Mouse (Mus musculus) right cerebral cortex, postnatal 36 days (tissue): Measurements from ENCODE around the gene Dab1.

Experiments used
- DNase-seq, 2 experiments: peaks; one replicate each; pipeline ENCODE4 v3.0.0; 2022; ENCODE audit warnings: low spot score in 2 of 2, mixed read lengths in 1 of 2

The Dab1 gene

DNA sequence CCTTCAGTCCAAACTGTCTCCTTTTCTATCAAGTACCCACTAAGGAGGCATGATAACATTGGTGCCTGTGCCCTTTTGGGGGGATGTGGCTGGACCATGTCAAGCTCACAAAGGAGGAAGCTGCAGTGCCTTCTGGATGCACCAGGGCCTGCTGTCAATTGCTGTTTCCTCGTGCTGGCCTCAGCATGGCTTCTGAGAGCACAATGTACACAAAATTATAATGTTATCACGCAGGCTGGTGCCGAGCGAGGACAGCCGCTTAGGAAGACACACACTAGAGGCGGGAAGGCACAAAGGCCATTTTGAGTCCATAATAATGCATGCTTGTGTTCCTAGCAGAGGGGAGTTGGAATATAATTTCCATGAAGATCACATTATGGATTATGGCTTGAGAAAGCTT lies 81.2 kb downstream of the Dab1 start:
- no peak for DNase-seq

DNA sequence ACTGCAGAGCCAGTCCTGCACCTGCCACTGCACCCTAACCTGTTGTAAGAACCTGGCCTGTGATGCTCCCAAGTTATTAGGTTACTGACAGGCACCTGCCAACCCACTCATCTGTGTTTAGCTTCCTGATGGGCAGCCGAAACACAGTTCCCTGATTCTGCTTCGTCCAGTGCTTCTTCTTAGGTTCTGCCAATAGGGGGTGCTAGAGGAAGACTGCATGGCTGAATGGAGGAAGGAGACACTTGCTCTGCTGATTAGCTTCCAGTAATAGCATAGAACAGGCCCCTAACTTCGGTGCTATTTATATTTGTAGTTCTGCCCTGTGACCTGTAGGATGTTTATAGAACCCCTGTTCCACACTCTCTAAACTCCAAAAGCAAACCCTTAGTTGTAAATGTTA lies 83.0 kb downstream of the Dab1 start:
- DNase-seq: no peak

DNA sequence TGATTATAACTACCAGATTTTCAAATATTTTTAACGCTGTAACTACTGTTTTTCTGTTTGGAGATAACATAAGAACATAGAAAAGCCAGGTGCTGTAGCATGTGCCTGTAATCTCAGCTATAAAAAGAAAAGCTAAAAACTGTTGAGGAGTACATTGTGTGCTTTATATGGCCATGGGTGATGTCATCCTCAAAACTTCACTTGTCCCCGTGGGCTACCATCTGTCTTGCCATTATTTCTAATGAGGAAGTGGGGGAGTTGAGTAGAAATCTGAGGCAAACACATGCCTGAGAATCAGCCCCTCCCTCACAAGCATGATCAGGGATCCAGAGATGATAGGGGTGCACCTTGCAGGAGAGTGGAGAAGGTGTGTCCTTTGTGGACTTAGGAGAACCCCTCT lies 85.3 kb downstream of the Dab1 start:
- no peak for DNase-seq

DNA sequence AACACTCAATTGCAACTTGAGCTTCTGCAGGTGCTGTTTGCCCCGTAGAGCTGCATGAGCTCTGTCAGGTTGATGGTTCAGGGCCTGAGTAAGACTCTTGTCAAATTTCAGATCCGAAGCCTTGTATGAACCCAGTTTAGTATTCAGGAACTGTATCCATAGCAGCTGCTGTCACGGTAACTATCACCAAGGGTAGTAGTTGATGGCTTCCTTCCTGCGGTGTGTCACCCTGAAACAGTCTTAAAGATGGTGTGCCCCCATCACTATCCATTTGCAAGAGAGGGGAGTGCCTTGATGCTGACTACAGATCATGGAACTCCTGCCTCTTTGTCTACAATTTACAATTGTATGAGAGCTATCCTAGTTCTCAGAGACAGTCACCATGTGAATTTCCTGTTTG lies 87.3 kb downstream of the Dab1 start:
- DNase-seq: no peak

DNA sequence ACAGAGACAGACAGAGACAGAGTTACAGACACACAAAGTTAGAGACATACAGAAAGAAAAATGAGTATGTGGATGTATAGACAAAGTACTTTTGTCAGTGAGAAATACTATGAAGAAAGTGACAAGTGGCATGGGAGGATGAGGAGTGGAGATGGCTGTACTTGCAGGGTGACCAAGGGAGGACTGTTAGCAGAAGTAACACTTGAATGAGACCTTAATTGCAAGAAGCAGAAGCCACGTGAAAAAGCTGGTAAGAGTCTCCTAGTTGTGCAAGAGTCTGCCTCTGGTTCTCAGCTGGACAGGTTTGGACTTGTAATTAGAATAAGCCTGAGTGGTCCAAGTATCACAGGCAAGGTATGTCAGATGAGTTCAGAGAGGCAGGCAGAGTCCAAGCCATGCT lies 88.0 kb downstream of the Dab1 start:
- no peak for DNase-seq

DNA sequence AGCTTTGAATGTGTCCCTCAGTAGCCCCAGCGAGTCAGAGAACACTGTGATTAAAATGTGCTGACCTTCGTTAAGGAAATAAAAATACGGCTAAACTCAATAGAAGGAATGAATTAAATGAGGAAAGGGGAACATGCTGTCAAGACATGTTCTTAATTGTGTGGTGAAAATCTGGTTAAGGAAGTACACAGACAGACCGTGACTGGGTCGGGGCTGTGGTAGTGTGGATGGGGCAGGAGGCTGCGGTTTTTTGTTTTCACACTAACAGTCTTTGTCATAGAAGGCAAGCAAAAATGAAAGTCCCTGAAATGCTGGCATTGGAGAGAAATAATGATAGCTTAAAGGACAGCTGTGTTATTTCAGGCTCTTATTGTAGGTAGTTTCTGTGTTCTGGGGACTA lies 92.2 kb downstream of the Dab1 start:
- no peak for DNase-seq

DNA sequence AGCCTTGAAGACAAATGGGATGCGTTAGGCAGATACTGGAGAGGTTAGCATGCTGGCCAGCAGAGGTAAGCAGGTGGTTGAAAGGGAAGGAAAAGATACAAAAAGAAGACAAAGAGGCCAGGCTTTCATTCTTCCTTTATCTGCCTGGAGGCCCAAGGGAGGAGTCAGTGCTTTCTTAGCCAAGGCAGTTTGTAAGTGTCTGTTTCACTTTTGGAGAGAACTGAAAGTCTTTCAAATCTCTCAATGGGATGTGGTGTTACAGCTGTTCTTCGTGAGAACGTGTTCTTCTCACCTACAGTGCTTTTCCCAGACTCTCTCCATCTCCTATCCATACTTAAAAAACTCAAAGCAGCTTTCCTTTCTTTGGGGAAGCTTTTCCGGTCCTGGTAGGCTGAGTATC lies 94.8 kb downstream of the Dab1 start:
- DNase-seq: no peak

DNA sequence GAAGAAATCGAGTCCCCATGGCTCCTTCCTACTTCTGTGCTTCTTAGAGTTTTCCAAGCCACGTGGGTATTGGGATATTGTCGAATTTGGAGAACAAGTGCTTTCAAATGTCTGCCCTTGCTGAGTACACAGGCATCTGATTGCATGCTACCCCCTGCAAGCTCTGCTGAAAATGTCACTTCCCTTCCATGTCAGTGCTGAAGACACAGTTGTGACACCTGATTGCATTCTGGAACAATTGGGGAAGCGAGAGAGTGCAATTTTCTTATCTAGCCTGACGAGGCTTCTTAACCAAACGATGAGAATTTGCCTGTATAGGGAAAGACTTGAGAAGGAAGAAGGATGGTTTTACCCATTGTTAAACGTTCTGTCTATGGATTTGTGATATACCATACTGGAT lies 95.8 kb downstream of the Dab1 start:
- no peak for DNase-seq

DNA sequence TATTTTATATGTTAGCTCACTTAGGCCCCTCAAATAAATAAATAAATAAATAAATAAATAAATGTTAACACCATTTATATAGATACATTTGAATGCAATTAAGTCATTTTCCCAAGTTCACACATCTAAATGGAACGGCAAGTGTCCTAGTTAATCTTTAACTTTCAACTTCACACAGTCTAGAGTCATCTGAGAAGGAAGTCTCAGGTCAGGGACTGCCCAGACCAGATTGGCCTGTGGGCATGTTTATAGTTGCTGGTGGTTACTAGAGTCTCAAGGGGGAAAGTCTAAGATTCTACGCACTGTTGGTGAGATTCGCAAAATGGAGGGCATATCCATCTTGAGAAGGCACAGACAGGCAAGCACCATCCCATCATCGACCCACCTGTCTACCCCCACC lies 96.4 kb downstream of the Dab1 start:
- DNase-seq: no peak

DNA sequence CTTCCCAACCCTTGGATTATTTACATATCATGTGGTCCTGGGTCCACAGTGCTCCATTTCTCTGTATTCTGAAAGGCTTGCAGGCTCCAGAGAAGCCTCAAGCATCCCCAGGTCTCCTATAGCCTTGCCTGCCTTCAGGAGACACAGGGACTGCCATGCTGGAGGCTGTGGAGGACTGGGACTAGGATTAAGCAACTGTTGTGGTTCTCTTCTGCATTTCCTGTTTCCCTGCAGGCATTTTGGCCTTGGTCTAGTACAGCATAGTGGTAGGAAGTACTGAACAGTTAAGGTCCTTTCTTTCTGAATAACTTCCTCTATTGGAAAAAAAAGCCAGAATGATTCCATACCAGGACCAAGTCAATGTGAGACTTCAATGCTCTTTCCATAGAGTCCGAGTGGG lies 103.6 kb downstream of the Dab1 start:
- DNase-seq: no peak

DNA sequence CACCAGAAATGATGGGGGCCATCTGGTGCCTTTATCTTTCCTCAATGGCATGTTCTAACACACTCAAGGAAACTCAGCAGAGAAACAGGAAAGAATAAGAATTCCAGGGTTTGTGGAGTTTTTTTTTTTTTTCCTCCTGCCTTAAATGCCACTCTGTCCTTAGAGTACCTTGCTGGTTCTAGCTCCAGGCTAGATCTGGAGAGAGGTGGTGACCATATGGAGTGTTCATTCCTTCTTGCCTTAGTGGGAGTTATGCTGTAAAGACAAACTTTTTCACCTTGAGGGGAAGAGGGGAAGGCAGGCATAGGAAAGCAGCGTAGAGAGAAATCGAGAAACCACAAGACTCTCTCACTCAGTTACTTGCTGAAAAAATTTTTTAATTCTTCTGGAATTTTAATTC lies 107.3 kb downstream of the Dab1 start:
- no peak for DNase-seq

DNA sequence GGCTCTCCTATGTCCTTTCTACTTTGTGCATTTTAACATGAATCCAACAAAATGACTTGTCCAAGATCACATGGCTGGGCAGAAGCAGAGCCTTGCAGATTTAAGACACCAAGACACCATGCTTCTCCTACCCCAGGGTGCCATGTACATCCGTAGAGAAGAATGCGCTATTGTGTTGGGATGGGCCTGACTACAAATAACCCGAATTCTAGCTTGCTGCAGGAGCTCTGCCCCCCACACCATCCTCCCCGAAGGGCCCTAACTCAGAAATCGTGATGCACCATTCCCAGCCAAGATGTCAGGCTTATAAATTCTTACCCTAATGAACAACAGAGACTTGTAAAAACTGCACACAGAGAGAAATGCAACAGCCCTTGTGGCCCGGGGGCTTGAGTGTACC lies 118.0 kb downstream of the Dab1 start:
- no peak for DNase-seq

DNA sequence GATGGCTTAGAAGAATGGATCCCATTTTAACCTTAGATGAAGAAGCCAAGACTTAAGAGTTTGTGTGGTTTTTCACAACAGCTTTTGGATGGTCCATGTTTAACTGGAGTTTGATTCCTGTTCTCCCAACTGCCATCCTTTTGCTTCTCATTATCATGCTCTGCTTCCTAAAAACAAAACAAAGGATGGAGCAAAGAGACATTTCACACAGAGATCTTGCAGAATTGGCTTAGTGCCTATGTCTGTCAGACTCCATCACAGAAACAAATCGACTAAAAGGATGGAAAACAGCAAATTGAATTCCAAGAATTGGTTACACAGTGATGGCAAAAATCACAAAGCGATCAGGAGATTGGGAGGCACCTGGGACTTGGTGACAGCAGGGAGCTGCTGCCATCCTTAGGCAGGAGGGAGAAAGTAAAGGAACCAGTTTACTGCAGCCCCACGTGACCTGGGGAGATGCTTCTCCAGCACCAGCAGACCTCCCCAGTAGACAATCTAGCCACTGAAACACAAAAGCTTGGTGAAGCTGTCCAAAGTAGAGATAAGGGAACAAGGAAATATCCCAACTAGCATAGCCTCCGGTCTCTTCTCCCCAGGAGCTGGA lies 132.2 kb downstream of the Dab1 start:
- DNase-seq: no peak

DNA sequence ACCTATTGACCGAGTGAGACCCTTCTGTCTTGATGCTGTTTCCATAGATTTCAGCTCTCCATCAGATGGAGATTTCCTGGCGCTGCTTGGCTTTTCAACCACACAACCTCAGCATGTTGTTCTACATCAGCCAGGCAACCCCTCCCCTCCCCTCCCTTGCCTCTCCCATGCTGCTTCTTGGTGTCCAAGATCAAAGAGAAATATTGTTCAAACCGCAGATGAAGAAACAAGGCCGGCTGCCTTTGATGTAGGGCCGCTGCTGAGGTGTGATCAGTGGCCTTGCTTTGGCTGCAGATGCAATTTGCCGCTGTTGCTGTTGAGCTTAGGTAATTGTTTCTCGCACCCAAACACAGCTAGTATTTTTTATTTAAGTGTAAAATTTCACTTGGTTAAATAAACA lies 135.4 kb downstream of the Dab1 start:
- no peak for DNase-seq

DNA sequence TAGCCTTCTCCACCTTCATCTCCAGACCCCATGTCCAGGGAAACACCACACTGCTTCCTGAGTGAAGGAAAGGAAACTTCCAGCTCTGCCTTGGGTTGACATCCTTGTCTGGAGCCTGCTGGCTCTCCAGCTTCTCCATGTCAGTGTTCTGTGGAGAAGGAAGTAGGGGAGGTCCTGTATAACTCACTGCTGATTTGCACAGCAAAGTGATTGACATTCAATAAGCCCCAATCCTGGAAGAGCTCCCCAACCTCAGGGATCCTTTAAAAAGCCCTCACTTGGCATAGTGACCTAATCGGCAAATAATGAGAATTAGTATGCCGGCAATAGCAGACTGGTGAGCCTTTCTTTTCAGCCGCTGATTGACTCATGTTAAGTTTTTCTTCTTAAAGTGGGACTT lies 138.1 kb downstream of the Dab1 start:
- DNase-seq: no peak

DNA sequence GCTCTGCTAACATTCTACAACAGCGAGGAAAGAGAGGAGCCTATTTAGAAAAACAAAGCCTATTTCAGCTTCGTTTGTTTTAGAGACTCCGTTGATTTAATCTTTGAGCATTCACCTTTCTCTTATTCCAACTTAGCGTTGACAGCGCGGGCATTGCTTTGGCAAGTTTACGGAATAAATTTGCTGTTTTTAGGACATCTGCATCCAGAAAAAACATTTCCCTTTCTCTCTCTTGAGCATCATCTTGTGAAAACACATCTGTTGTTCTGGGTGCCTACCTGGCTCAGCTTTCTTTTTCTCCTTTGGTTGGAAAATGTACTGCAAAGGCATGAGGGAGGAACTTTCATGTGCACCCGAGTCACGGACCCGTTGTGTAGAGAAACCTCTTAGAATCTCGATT lies 143.3 kb downstream of the Dab1 start:
- peak in 1 of 2 experiments; percentile 18 for DNase-seq

DNA sequence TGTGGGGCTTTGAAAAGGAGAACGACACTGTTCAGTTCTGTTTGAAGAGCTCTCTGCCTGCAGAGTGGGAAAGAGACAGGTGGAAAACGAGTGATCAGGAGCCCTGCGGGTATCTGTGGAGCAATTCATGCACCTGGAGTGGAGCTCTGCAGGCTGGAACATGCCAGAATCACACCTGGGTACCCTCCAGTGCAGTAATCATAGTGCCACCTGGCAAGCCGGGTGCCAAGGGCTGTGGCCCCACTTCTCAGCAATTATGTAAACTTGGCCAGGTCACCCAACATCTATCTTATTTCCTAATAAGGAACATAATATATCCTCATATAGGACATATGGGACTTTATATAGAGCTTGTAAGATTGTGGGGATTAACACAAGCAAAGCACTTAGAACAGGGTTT lies 156.6 kb downstream of the Dab1 start:
- DNase-seq: no peak

DNA sequence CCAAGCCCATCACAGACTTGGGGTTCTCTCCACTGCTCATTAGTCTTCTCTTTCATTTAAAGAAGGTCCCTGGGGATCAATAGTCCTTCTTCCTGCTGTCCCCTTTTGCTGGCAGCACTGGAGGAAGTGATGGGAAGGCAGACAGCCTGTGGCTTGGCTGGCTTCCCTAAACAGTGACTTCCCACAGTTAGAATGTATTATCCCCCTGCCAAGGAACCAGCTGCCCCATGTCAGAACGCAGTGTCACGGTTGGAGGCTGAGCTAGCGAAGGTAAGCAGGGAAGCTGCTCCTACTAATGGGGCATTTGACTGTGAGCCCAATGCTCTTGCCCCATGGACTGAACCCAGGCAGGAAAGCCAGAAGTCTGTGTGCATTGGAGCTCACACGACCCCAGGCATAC lies 162.2 kb downstream of the Dab1 start:
- DNase-seq: no peak

DNA sequence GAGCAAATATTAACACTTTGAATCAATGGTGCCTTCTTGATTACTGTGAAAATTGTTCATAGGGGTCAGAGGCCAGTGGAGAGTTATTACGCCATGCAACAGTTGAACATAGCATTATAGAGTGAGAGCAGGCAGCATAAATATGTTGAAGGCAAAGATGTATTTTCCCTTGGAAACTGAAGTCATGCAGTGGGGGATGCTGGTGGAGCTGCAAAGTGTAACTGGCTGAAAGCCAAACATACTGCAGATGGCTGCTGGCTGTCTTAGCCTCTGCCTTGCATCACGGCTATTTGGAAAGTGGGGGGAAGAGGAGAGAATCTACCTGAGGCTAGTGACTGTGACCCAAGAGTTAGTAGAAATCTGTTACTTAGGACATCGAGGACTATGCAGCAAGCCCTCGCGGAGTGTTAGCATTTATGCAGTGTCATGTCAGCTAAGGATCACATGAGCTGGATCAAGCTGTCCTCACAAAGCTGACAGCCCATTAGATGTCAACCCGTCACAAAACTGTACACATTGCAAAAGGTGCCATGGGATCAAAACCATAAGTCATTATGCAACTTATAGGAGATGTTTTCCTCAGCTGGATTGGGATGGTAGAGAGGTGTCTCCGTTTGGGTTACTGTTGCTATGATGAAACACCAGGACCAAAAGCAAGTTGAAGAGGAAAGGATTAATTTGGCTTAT lies 164.5 kb downstream of the Dab1 start:
- DNase-seq: peak in 1 of 2 experiments; percentile 28

DNA sequence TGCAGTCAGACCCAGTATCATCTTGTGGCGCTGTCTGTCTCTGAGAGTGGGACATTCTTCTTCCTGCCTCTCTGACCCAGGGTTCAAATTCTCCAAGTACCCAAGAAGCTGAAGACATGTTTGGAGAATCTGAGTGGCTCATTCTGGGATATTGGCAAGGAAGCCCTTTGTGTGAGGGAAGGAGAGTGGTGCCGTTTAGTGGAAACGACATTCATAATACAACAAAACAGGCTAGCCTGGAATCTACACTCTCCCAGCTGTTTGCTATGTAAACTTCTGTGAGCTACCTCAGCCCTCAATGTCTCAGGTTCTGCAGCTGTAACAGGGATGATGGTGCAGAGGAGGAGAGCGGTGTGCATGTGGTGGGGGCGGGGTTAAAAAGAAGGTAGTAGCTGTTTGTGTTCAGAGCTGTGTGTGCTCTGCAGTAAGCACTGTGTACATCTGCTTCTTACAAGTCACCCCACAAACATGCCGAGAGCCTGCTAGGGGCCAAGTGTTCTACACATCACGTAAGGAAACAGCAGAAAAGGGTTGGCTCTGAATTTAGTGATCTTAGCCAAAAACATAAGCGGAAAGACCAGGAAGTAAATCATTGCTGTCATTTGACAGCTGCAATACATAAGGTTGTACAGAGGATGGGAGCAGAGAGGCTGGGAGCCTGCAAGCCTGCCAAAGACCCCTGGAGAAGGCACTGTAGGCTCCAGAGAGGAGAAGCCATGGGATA lies 174.6 kb downstream of the Dab1 start:
- no peak for DNase-seq

DNA sequence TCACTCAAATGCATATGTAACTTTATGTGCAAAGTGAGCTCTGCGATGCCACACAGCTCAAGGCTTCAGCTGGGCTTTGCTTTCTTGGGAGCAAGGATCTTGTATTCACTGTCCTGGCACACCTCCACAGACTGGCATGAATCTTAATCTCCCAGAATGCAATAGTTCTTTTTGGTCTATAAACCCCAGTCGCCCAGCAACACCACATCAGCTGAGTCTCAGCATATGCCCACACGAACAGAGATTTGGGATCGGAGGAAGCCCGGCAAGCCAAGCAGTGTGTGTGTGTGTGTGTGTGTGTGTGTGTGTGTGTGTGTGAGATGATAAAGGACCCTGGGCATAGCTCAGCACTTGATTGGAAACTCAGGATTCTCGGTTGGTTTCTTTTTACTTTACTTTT lies 177.3 kb downstream of the Dab1 start:
- peak; percentile 7 to 34 for DNase-seq

DNA sequence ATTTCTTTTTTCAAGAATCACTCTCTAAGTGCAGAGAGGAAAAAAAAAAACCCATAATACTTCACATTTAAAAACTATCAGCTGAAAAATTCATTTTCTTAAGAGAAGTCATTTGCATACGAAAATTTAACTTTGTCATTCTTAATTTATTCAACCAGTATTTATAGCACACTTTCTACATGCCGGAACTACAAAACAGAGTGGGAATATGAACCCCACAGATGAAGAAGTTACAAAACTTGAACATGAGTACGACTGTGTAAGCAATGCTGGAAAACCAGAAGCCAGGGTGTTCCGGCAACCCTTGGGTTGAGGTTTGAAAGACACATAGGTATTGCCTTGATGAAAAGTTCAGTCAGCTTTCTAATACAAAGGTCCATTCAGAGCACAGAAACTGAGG lies 183.3 kb downstream of the Dab1 start:
- no peak for DNase-seq

DNA sequence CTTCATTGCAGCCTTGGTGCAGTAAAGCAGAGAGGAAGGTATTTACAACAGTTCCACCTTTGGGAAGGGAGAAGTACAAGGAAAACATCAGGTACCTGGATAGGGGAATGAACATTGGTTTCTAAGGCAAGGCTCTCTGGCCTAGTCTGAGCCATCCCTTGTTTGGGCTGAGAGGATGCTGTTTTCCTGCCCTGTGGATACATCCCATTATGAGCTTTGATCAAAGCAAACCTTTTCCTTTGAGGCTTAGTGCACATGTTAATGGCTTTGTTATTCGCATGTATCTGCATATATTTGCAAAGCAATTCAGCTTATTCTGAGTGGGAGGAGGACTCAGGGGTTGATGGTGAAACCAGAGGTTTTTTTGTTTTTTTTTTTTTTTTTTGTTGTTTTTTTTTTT lies 185.3 kb downstream of the Dab1 start:
- DNase-seq: no peak
